Mouse (Mus musculus): ENCODE results near the gene Mgarp. TPM values are rescaled to one million over a fixed set of nuclear protein-coding genes. Genes with fewer than 3 reads are reported as not detected.
"Not testable (repeated sequence)": the region's sequence is repeated elsewhere in the genome, so short reads cannot be mapped to it uniquely, and the experiment has no call there.

Gene Mgarp
- polyA plus RNA-seq, 2 experiments from 2014 or later: 1.7 to 2.4 TPM

DNA sequence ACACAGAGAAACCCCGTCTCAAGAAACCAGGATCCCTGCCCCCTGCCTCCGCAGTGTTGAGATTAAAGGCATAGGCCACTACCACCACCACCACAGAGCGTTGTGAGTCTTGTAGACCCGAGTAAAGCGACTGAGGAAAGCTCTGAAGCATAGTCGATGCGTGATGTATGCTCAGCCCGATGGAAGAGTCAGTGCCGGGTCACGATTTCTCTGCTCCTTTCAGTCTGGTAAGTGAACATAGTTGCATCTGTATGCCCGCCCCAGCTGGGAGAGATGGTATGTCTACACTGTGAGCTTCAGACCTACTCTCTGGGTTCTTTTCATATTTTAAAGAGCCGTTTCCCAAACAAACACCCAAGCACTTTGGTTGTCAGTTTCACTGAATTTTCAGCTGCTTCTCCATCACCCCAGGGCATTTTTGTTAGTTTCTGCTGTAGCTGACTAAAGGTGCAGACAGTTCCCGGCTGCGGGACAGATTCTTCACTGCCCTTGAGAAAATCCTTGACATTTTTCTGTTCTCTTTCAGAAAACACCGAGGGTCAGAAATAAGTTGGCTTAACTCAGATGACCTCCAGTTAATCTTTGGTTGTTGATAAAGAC lies 1.3 kb upstream of the Mgarp start:
- no peak for ATAC-seq

DNA sequence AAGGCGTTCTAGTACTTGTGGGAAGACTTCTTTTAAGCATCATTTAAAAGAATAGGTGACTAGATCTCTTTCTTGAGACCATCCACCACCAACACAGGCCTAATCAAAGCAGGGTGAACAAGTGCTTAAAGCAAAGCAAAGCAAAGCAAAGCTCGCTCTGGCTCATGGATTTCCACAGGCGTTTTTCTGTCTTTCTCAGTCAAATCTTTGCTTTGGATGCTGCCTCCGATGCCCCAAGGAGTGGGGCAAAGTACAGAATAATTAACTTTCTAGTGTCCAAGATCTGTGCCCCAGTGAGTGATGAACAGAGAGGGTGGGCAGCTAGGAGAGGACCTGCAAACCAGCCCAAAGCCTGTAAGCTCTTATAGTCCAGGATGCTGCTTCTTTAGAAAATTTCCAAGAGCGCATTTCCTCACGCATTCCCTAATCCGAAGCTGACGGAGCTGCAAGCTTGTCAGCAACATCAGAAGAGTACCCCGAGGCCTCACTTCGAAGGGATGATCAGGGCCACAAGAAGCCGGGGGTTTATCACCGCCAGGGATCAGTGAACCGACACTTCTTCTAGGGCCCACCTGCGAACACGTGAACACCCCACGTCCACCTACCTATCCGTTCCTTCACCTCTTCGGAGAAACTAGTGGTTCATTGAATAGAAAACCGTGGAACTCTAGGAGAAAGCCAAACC lies 935 bp downstream of the Mgarp start:
- ATAC-seq: no peak

DNA sequence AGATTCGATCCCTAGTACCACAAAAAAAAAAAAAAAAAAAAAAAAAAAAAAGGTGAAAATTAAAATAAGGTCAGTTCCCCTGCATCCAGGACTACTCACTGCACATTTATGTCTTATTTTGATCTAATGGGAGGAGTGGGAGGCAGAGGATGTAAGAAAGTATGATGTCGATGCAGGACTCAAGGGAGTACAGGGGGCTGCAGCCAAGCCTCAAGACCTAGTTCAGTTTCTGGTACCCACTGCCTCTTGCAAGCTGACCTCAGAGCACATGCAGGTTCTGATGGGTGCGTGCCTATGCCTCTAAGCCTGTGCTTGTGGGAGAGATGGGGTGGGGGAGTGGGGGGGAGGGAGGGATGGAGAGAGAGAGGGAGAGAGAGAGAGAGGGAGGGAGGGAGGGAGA lies 1.7 kb downstream of the Mgarp start:
- no peak for ATAC-seq

DNA sequence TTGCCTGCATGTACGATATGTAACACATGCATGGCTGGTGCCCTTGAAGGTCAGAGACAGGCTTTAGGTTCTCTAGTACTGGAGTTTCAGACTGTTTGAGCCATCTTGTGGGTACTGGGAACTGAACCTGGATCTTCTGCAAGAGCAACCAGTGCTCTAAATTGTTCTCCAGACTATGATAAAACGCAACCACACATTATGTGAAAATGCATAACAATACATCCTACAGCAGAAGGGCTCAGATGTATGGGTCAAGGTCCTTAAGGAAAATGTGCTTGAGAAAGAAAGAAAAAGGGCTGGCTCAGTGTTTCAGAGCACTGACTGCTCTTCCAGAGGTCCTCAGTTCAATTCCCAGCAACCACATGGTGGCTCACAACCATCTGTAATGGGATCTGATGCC lies 2.9 kb downstream of the Mgarp start:
- no peak for ATAC-seq

DNA sequence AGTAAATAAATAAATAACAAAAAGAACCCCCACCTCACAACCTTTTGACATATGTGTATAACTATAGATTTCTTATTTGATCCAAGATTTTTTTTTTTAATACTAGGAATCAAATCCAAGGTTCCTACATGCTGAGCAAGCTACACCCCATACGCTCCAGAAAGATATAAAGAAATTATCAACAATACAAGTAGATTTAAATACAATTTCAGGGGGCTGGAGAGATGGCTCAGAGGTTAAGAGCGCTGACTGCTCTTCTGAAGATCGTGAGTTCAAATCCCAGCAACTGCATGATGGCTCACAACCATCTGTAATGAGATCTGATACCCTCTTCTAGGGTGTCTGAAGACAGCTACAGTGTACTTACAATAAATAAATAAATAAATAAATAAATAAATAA lies 3.5 kb downstream of the Mgarp start:
- ATAC-seq: not testable (repeated sequence)

DNA sequence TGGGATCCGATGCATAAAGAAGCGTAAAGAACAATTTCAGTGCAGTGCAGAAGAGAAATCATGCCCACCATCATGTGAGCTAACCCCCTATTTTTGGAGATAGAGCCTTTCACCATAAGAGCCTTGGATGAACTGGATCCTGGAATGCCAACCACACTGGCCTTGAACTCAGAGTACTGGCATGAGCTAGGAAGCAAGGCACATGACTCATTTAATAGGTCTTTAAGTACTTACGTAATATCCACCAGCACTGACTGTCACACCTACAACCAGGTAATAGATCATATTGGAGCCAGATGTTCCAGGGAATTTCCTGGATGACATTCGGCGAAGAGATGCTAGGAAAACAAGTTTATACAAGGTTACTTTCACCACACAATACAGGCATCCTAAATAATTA lies 4.9 kb downstream of the Mgarp start:
- ATAC-seq: no peak

GRCm38 (mm10) chr3:51391095-51391494 lies 5.4 kb downstream of the Mgarp start:
- ATAC-seq: peak; percentile 57

DNA sequence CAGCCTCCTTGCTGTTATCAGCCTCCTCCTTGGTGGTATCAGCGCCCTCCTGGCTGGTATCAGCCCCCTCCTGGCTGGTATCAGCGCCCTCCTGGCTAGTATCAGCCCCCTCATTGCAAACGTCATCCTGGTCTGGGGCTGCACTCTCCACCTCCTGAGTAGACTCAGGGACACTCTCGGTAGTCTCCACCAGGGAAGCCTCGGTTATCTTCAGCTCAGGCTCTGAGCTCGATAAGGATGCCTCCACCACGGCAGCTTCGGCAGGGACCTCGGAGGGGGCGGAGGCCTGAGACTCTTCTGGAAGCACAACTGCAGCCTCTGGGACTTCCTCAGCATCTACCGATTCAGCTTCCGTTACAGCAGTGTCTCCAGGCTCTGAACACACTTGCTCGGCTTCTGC lies 7.6 kb downstream of the Mgarp start:
- no peak for ATAC-seq

DNA sequence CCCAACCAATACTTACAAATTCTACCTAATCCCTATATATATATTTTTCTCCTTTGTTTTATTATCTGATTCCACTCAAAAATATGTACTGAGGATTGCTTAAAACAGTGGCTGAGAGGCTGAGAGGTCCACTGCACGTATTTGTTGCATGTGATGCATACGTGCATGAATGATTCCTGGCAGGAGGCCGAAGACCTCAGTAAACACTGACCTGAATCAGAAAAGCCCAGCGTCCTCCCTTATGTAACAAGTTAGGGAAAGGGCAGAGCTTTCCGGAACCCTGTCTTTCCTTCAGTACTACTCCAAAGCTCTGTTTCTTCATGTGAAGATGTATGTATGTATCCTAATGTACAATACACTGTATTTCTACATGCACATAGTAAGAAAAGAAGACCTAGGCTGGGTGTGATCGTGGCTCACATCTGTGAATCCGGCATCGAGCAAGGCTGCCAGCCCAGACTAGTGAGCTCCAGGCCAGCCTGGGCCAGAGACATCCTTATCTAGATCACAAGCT lies 8.6 kb downstream of the Mgarp start:
- no peak for ATAC-seq

DNA sequence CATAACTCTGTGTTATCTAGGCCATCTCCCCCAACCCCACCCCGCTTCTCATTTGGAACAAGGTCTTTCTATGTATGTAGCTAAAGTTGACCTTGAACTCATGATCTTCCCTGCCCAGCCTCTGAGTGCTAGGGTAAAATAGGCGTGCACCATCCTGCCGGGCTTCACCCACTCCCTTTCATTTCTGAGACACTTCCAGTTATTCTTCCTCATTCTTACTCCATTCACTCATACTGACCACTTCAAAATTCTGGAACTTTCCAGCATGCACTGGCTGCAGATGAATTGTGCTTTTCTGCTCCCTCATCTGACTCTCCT lies 9.4 kb downstream of the Mgarp start:
- no peak for ATAC-seq

DNA sequence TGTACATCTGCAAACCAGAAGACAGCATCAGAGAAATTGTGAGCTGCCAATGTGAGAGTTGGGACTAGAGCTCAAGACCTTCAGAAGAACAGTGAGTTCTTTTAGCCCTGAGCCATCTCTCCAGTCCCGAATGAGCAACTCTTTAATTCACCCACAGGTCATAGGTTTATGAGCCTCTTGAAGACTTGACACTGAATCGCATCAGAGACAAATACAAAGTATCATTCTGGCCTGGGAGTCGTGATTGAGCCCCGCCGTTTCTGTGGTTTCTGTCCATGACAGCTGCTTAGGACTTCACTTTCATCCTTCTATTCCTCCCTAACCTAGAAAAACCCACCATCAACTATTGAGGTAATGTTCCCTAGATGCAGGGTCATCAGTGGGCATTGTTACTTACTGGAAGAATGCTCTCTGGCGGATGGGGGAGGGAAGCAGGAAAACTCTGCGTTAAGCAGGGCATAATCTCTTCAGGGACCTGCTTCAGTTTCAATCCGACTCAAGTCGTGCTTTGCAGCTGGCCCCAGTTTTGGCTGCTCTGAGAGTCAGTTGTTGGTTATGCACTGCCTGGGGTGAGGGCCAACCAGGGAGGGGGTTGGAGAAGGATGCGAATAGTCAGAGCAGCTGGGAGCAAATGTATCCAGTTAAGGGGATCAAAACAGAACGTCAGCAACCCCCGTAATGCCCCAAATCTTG lies 10.0 kb downstream of the Mgarp start:
- ATAC-seq: no peak

GRCm38 (mm10) chr3:51383409-51383808 lies 13.1 kb downstream of the Mgarp start:
- no peak for ATAC-seq

- ATAC-seq: no peak
Observed at GRCm38 (mm10) chr3:51380660-51381014, 15.9 kb downstream of the Mgarp start.

GRCm38 (mm10) chr3:51379786-51380659 lies 16.5 kb downstream of the Mgarp start:
- ATAC-seq: no peak

DNA sequence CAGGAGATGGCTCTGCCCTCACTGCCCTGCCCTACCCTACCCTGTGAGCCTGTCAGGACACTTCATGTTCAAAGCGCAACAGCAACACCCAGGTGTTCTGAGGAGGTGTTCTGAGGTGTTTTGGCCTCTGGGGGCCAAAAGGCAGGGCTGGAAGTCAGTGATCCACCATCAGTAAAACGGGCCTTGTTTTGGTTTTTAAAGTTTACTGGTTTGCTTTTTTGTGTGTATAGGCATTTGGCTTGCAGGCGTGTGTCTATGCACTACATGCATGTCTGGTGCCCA lies 17.9 kb downstream of the Mgarp start:
- ATAC-seq: no peak

- peak; percentile 83 for ATAC-seq
Observed at GRCm38 (mm10) chr3:51377878-51378664, 18.5 kb downstream of the Mgarp start.

DNA sequence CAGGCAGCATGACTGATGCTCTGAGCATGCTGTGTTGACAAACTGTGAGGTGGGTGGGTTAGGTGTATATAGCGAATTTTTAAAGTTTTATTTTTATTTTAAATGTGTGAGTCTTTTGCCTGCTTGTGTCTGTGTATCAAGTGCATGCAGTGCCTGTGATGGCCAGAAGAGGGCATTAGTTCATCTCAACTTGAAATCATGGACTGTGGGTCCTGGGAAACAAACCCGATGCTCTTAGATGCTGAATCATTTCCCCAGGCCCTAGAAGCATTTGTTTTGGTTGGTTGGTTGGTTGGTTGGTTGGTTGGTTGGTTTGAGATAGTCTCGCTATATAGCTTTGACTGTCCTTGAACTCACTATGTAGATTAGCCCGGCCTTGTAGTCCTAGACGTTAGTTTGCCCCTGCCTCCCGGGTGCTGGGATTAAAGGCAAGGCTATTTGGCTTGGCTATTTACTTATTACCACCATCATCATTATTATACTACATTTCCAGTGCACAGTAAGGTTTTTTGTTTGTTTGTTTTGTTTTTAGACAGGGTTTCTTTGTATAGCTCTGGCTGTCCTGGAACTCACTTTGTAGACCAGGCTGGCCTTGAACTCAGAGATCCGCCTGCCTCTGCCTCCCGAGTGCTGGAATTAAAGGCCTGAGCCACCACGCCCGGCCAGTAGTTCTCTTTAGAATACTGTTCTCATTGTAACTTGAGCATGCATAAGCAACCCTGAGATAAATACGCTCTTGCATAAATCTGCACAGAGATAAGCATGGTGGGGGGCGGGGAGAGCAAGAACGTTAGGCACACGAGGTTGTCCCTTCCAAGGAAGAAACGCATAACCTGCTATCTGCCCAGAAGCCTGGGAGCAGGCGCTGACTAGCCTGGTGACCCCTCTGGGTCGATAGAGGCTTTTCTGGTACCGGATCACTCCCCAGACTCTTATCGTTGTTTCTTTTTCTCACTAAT lies 21.0 kb downstream of the Mgarp start:
- ATAC-seq: peak; percentile 33

DNA sequence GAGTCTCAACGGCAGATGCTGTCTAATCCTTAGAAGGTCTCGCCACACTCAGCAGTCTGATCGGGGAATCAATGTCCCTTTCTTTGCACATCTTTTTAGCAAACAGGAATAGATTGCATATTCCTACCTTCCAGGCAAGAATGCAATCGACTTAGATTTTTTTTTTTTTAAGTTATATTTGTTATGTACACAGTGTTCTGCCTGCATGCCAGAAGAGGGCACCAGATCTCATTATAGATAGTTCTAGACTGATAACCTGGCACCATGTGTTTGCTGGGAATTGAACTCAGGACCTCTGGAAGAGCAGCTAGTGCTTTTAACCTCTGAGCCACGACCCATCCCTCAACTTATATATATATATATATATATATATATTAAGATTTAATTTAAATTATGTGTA lies 23.0 kb downstream of the Mgarp start:
- ATAC-seq: no peak

GRCm38 (mm10) chr3:51372883-51373282 lies 23.7 kb downstream of the Mgarp start:
- peak; percentile 60 for ATAC-seq

DNA sequence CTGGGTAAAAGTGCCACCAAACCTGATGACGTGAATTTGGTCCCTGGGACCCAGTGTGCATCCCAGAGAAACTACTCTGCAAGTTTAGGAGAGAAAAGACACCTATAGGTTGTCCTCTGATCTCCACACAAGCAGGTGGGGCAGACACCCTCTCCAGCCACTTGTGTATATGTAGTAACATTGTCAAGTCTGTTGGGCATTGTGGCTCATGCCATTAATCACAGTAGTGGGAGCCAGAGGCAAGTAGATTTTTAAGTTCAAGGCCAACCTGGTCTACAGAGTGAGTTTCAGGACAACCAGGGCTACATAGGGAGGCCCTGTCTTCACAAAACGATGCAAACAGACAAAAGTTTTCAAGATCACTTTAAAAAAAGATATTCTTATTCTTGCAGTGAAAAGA lies 24.7 kb downstream of the Mgarp start:
- ATAC-seq: no peak

DNA sequence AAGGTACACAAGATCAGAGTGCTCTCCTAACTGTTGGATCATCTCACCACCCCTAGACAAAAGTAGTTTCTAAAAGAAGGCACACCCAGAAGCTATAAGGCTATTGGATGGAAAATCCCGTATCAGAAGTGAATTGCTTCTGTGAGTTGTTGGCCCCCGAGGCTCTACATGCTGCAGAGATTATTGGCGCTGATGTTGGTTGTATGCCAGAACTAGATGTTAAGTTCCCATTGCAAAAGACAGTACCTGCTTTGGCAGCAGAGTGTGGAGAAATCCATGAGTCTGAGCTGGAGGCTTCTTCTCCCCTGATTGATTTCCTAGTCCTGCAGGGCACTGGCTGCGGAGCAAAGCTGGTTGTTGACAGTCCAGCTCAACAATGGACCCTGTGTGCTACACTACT lies 28.5 kb downstream of the Mgarp start:
- no peak for ATAC-seq
